Comparison of ENCODE assay signal across 19 mouse cellular contexts in the genomic region with DNA sequence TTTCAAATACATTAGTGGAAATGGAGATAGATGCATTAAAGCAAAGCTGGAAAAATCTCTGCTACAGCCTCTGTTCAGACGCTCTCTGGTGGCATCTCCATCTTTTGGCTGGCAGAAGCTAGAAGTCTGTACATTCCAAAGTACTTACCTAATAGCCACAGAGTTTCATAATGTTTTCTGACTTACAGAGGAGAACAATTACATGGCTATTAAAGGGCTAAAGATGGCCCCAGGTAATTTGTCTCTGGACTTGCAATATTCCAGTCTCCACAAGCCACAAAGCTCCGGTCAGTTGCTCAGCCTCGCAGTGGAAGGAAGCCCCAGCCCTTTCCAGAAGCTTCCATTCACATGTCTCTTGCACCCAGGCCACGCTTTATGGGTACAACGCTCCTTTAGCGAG.
DNase-seq lines count a peak whose midpoint lies in the region.
"Had no signal": no experiment of that assay in that cellular context is flagged by ENCODE, and none has a peak within 500 bp of the region (broad histone marks: within the 10 kb centered on the region; RNA-seq: fewer than 3 reads in every experiment).

No protein-coding gene starts in this region.

- peak; percentile 51 for DNase-seq in 3134 (ENCODE audit: extremely low read depth, insufficient read length, low spot score)
- peak; percentile 66 for DNase-seq in 3T3-L1 (ENCODE audit: low read depth, low spot score)
- peak; percentile 7 for DNase-seq in NIH3T3 (ENCODE audit: low read depth)
- peak; percentile 30 for DNase-seq in gonadal fat pad, adult 2 months (ENCODE audit: low read depth)
- DNase-seq in layer of hippocampus, adult 9-11 months = no peak
- DNase-seq in retina, embryonic 14.5 days (ENCODE audit: low spot score) = no peak
- no peak for DNase-seq in layer of hippocampus, postnatal 10 days (ENCODE audit: low spot score in 2 of 2)
- DNase-seq: adrenal gland, adult 2 months; adrenal gland, postnatal 14 days; B cell, adult 2 months; cerebellum, adult 11 months; cerebellum, adult 2 months; cerebellum, adult 9-11 months; cerebellum, postnatal 25 days; gastrocnemius, adult 2 months; gastrocnemius, postnatal 14 days; heart, adult 18-20 months; heart, postnatal 10 days; heart, postnatal 36 days had no signal

Comparison
In these comparisons a context has a peak if more than half of its experiments do, and no peak if none do; other contexts are left out.
1. DNase-seq: peak in 3134 (single experiment), 3T3-L1 (single experiment), NIH3T3 (single experiment) and gonadal fat pad, adult 2 months (single experiment); none in layer of hippocampus, adult 9-11 months (single experiment), retina, embryonic 14.5 days (single experiment) and layer of hippocampus, postnatal 10 days (0 of 2).